Mouse (Mus musculus) cerebellum, adult 9-10 months (tissue): Measurements from ENCODE around the gene Fam25c.

Experiments used
- DNase-seq: peaks from one replicate; pipeline ENCODE4 v3.0.0; 2022

The Fam25c gene

GRCm38 (mm10) chr14:34355301-34355700, at the start of gene Fam25c:
Gene Fam25c (minus strand): TSS chr14:34355433.
- no peak for DNase-seq

GRCm38 (mm10) chr14:34403424-34403823, 48.2 kb upstream of the Fam25c start:
- DNase-seq = no peak

GRCm38 (mm10) chr14:34402871-34403270, 47.6 kb upstream of the Fam25c start:
- no peak for DNase-seq

- DNase-seq = peak; percentile 72
Measured at GRCm38 (mm10) chr14:34401135-34401534, 45.9 kb upstream of the Fam25c start.

GRCm38 (mm10) chr14:34400021-34400420, 44.8 kb upstream of the Fam25c start:
- DNase-seq = no peak

GRCm38 (mm10) chr14:34399301-34399700, 44.1 kb upstream of the Fam25c start:
- no peak for DNase-seq

- DNase-seq = no peak
Measured at GRCm38 (mm10) chr14:34398901-34399300, 43.7 kb upstream of the Fam25c start.

- no peak for DNase-seq
Measured at GRCm38 (mm10) chr14:34397871-34398270, 42.6 kb upstream of the Fam25c start.

GRCm38 (mm10) chr14:34393295-34393694, 38.1 kb upstream of the Fam25c start:
- no peak for DNase-seq

- DNase-seq = no peak
Measured at GRCm38 (mm10) chr14:34382921-34383704, 27.9 kb upstream of the Fam25c start.

- no peak for DNase-seq
Measured at GRCm38 (mm10) chr14:34378560-34379331, 23.5 kb upstream of the Fam25c start.

GRCm38 (mm10) chr14:34377121-34377520, 21.9 kb upstream of the Fam25c start:
- DNase-seq = no peak

- DNase-seq = no peak
Measured at GRCm38 (mm10) chr14:34375941-34376340, 20.7 kb upstream of the Fam25c start.

GRCm38 (mm10) chr14:34375415-34375904, 20.2 kb upstream of the Fam25c start, which contains the start of gene Mmrn2:
Gene Mmrn2 (plus strand): TSS chr14:34375465.
- DNase-seq = no peak

GRCm38 (mm10) chr14:34374577-34374976, 19.3 kb upstream of the Fam25c start, which contains the start of gene Sncg:
Gene Sncg (minus strand): TSS chr14:34374789.
- DNase-seq = no peak

- DNase-seq = no peak
Measured at GRCm38 (mm10) chr14:34373581-34373980, 18.3 kb upstream of the Fam25c start.

- peak; percentile 36 for DNase-seq
Measured at GRCm38 (mm10) chr14:34372646-34373045, 17.4 kb upstream of the Fam25c start.

GRCm38 (mm10) chr14:34371763-34372162, 16.5 kb upstream of the Fam25c start:
- no peak for DNase-seq

GRCm38 (mm10) chr14:34370921-34371320, 15.7 kb upstream of the Fam25c start:
- DNase-seq = no peak

- DNase-seq = no peak
Measured at GRCm38 (mm10) chr14:34370203-34370602, 15.0 kb upstream of the Fam25c start.

GRCm38 (mm10) chr14:34365147-34365507, 9.9 kb upstream of the Fam25c start:
- DNase-seq = peak; percentile 16

GRCm38 (mm10) chr14:34364254-34365146, 9.3 kb upstream of the Fam25c start:
- peak; percentile 17 for DNase-seq
